Mouse (Mus musculus) natural killer cell, adult 2 months (primary cell): ENCODE data around the gene Mrpl23.

Experiments used
- DNase-seq, 2 experiments: peaks; one replicate each; pipeline ENCODE4 v3.0.0; 2022; ENCODE audit warnings: low spot score in 2 of 2

Gene Mrpl23

DNA sequence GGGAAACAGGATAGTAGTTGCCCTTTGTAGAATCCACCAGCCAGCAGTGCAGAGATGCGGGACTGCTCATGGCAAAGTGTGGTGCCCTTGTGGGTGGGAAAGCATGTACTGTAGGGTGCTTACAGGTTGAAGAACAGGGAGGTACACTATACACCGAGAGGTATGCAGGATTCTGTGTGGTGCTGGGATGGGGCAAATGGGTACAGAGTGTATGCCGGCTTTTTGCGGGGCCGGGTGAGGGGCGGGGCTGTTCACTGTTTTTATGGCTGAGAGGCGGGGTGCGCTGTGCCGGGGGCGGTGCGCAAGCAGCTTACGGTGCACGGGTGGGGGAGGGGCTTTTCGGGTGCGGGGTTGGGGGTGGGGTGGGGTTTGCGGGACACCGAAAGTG lies at the start of gene Mrpl23:
TSS of gene Mrpl23 (plus strand) at position 16 of the 388 bp plus-strand sequence.
- no peak for DNase-seq

DNA sequence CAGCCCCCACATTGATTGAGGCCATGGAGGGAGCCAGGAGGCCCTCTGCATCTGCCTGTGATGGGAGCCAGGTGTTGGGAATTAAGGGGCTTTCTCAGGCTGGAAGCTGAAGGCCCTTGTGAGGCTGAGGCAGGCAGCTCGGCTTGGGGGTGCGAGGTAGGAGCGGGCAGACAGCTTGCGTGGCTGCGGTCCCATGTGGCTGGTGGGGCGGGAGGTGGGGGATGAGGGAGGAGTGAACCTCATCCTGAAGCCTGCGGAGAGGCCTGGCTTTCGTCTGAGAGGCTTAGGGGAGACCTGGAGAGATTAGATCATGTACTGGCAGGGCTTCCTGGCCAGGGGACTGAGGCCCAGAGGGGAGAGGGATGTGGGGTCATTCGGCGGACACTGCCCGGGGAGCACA lies 49.4 kb upstream of the Mrpl23 start:
- no peak for DNase-seq

- no peak for DNase-seq
These were observed 47.7 kb upstream of the Mrpl23 start for GRCm38 (mm10) chr7:142484780-142485179.

- DNase-seq = no peak
These were observed 45.7 kb upstream of the Mrpl23 start for GRCm38 (mm10) chr7:142486751-142487162.

- DNase-seq = no peak
These were observed 45.1 kb upstream of the Mrpl23 start for GRCm38 (mm10) chr7:142487341-142487859.

DNA sequence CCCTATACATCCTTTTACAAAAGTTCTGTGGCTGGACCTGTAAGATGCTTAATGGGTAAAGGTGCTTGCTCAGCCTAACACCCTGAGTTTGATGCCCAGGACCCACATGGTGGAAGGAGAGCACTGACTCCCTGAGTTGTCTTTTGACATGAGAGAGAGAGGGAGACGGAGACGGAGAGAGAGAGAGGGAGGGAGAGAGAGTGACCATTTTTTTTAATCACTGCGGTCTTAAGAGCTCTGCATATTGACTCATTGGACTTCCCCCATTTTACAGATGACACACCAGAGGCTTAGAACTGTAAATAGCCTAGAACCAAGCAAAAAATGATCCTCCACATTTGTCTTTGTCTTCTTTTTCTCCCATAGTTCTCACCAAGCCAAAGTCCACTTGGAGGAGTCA lies 44.4 kb upstream of the Mrpl23 start:
- DNase-seq = no peak

GRCm38 (mm10) chr7:142493535-142493934 lies 39.0 kb upstream of the Mrpl23 start:
- DNase-seq = no peak

DNA sequence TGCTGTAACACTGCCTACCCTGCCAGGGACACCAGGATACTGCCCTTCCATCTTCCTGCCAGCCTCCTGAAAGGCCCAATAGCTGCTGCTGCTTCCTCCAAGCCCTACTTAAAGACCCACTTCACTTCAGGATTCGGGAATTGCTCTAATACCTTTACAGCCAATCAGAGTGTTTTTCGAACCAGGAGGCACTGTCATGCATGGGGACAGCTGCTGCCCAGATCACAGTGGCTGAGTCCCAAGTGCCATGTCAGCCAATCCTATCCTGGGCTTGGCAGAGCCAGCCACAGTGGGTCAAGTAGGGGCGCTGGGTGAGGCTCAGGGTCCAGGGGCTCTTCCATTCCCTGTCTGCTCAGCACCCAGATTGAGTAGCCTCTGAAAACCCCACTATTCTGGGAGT lies 36.3 kb upstream of the Mrpl23 start:
- DNase-seq = no peak

- peak in 1 of 2 experiments; percentile 17 for DNase-seq
These were observed 35.7 kb upstream of the Mrpl23 start for GRCm38 (mm10) chr7:142496800-142497199.

- DNase-seq = peak in 1 of 2 experiments; percentile 28
These were observed 34.7 kb upstream of the Mrpl23 start for GRCm38 (mm10) chr7:142497775-142498174.

DNA sequence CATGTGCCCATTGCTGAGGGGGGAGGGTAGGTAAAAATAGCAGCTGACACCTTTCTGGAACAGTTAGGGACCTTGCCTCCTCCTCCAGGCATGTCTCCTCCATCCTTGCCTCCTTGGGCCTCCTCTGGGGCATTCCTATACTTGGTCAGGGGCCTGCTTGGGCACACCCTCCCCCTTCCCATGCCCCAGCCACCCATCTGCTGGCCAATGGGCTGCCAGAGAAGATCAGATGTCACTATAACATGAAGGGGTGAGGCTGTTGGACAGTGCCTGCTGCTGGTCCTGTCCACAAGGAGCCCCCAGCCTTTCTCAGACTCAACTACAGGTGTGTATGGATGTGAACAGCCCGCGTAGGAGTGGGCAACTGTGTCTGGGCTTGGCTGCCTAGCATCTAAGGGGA lies 33.9 kb upstream of the Mrpl23 start, which contains the start of gene Tnnt3:
TSS of gene Tnnt3 (plus strand) at position 262 of the 400 bp plus-strand sequence.
- DNase-seq = no peak

DNA sequence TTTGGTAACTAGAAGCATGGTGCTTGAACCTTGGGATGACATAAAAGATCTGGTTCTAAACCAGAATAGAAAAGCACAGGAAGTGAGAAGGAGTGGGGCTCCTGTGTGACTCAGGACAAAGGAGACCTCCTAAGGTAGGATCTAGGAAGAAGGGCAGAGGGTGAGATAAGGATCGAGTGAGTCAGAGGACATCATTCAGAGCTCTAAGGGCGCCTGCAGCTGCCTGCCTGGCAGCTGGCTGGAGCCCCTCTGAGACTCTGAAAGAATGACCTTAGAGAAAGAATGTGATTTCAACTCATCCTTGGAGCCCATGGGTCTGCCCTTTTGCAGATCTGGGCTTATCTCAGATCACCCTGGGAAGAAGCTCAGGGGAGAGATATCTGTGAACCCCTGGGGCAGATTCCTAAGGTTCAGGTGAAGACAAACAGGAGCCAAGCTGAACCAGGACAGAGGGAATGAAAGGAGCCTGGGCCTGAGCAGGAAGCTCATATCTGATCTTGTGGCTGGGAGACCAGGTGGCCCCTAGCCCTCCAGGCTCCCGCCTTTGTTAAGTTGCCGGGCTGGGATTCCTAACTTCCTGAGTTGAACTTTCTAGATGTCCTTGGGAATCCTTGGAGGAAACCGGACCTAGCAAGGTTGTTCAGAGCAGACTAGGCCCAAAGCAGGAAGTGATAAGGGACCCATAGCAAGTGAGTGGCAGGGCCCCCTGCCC lies 33.3 kb upstream of the Mrpl23 start:
- no peak for DNase-seq

DNA sequence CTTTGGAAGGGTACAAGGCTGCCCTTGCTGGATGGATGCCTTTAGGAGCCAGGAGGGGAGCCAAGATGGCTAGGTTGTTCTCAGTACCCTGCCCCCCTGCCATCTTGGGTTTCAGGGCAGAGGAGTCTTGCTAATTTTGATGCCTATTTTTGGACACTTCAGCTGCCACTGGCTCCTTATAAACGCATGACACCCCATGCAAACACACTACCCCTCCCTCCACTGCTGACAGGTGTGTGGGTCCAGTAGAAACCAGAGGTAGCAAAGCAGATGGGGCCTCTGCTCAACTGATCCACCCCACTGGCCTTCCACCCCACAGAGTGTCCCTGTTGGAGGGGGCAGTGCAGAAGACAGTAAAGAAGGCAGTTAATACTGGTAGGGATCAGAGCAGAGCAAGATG lies 32.5 kb upstream of the Mrpl23 start:
- no peak for DNase-seq

DNA sequence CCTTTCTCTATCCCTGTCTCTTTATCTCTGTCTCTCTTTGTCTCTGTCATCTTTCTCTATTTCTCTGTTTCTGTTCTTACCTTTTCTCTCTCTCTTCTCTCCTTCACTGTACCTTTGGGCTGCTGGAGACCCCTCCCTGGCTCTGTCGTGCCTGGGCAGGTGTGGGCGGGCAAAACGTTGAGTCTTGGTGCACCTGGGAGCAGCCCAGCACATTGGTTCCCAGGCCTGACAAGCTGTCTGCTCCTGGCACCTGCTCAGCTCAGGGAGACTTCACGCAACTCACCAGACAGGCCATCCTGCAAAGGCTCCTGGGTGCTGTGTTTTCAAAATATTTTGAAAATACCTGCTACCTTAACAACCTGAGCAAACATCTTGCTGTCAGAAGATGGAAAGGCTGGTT lies 29.3 kb upstream of the Mrpl23 start:
- DNase-seq = no peak

DNA sequence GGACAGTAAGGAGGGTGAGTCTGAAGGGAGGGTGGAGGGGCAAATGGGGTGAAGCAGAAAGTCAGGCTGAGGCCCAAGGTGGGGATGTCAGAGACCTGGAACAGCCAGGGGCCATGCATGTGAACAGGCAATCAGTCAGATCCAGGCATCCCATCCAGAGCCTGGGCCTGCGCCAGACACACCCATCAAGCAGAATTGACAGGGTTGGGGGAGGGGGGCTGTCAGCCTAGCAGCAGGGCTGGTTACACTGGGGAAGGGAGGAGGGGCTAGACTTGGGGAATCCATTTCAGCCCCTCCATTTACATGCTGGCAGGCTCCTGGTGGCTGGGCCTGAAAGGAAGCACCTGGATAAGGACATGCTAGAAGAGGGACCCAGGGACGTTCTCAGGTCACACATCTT lies 26.5 kb upstream of the Mrpl23 start:
- DNase-seq = no peak

- DNase-seq = no peak
These were observed 26.0 kb upstream of the Mrpl23 start for GRCm38 (mm10) chr7:142506501-142506900.

- no peak for DNase-seq
These were observed 25.0 kb upstream of the Mrpl23 start for GRCm38 (mm10) chr7:142507453-142507852.

- DNase-seq = no peak
These were observed 23.0 kb upstream of the Mrpl23 start for GRCm38 (mm10) chr7:142509518-142509917.

DNA sequence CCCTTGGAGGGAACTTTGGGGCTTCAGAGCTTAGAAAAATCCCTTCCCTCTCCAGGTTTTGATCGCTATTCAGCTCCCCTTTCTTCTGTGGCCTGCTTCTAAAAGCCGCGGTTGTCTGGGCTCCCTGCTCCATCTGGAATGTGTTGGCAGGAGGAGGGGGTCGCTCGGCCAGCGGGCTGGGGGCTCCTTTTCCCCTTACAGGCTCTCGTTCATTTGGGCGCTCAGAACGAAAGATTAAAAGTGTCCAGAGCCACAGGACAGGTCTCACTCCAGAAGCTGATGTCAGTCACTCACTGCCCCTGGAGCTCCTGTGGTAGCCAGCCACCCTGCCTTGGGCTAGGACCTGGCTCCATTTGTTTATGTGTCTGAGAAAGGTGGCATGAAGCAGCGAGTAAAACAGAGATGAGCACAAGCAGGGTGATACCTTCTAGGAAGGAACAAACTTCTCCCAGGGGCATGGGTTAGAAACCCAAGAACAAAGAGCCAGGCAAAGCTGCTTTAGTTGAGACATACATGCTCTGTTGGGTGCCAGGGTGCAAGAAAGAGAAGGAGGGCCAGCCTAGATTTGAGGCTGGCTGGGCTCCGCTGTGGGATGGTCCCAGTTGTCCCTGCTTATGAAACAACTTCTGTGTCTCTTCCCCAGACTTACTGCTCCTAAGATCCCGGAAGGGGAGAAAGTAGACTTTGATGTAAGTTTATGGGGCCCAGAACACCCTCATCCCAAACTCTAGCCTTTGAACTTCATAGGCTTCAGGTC lies 22.3 kb upstream of the Mrpl23 start:
- no peak for DNase-seq

- DNase-seq = no peak
These were observed 18.4 kb upstream of the Mrpl23 start for GRCm38 (mm10) chr7:142514048-142514447.

- no peak for DNase-seq
These were observed 16.1 kb upstream of the Mrpl23 start for GRCm38 (mm10) chr7:142516221-142516978.

DNA sequence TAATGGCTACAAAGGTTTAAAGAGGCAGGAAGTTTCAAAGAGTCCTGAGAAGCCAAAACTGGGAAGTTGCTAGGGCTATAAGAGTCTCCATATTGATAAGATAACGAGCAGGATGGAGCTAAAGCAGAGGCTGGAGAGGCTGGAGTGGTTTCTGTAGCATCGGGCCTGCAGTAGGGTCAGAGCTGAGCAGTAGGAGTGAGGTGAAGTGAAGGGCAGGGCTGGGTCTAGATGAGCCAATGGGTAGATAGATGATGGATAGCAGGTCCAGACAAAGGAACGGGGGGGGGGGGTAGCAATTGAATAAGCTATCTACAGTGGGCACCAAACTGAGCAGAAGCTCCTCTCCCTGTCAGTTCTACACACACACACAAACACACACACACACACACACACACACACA lies 15.0 kb upstream of the Mrpl23 start:
- no peak for DNase-seq
